Mouse (Mus musculus) spleen, postnatal 36 days (tissue): ENCODE measurements around the gene Ntm.

Experiments used
- DNase-seq, 2 experiments: peaks; one replicate each; pipeline ENCODE4 v3.0.0; 2022; ENCODE audit warnings: low spot score in 2 of 2, mixed read lengths in 1 of 2

Ntm gene

DNA sequence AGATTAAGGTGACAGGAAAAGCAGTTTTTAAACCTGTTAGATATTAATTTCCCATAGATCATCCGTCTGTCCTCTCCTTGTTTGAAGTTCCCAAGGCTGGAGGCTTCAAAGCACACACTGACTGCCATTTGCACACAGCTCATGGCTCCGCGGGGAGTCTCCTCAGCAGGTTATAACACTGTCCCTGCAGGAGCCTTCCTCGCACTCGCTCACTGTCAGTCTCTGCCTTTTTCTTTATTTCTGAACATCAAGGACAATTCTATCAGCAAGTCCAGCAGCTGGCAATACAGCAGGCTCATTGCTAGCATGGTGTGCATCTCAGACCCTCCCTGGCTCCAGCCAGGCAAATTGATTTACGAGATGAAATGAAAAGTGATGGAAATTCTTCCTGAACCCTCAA lies 485.7 kb downstream of the Ntm start:
- no peak for DNase-seq

DNA sequence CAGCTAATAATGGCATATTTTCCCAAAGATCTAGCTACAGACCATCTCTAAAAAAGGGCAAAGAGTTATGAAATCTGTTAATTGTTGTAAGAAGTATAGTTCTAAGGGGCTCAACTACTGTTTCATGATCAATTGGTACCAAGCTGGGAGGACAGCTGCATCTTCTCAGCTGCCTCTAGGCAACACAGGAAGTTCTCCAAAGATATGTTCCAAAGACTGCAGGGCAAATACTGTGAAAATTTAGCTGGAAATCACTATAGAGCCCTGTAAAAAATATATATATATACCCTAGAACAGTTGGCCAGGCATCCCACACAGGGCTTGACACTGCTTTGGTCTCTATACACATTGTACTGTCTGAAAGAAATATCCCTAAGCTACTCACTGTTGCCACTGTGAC lies 489.5 kb downstream of the Ntm start:
- no peak for DNase-seq

DNA sequence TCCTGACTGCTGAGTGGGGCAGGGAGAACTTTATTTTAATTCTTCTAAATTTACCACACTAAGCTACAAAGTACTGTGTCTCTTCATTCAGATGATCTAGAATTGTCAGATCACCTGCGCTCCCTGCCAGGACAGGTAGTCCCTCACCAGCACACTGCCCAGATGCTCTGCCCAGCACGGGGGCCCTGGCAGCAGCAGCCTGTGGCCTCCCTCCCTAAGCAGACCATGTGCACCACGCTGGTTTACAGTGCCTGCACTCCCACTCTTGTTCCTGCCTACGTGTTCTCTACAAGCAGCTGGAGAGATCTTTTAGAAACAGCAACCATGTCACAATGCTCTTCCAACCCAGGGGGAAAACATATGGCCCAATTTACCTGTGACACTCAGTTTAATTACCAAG lies 490.7 kb downstream of the Ntm start:
- DNase-seq: no peak

DNA sequence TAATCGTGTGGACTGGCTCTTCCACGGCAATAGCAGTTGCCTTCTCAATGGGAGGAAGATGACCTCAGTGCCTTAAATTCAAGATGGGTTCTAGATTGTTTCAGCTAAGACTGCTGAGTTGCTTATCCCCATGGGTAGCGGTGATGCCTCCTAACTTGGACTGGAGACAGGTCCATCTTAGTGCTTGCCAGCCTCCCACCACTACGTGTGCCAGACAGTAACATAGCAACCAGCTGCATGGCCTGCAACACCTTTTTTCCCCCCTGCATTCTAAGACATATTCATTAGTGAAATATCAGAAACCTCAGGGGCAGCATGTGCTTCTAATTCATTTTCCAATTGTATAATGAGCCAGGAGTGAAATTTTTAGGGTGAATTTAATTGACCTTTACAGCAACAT lies 498.2 kb downstream of the Ntm start:
- no peak for DNase-seq

DNA sequence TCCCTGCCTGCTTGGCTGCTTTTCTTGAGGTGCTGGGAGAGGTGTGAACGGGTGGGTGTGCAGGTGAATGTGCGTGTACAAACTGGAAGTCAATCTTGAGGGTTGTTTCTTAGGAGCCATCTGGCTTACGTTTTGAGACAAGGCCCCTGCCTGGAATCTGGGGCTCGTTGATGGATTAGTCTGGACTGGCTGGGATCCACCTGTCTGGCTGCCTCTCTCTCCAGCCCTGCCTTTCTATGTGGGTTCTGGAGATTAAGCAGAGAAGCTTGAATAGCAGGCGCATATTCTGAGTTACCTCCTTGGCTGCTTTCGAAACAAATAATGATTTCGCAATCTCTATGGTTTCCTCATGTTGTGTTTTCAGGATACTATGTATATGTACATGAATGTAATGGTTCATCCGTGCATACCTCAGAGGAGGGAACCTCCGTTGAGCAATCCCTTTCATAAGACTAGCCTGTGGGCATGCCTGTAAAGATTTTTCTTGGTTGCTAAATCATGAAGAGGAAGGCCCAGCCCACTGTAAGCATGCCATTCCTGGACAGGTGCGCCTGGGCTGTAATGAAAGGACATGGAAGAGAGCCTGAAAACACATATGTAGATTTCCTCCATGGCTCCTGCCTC lies 499.9 kb downstream of the Ntm start:
- DNase-seq: no peak

DNA sequence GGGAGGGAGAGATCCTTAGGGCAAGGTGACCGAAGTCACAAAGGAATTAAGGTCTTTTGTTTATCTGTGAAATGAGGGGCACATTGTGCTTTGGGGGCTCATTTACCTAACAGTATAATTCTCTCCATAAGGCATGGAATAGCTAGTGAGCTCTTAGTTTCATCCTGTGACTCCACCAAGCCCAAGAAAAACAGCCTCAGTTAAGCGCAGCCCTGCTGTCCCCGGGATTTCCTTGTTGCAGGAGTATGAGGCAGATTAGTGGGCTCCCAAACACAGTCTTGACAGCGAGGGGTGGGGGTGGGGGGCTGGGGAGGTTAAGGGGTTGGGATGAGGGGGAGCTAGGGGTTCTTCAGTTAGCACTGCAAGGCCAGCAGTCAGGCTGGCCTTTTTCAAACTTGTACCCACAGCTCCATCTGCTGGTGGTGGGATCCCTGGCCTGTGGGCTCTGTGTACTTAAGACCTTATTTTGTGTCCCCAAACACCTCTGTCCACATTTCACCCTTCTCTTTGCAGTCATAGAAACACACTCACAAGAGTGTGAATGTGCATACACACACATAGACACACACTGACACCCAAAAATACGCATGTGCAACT lies 504.9 kb downstream of the Ntm start:
- DNase-seq: no peak

DNA sequence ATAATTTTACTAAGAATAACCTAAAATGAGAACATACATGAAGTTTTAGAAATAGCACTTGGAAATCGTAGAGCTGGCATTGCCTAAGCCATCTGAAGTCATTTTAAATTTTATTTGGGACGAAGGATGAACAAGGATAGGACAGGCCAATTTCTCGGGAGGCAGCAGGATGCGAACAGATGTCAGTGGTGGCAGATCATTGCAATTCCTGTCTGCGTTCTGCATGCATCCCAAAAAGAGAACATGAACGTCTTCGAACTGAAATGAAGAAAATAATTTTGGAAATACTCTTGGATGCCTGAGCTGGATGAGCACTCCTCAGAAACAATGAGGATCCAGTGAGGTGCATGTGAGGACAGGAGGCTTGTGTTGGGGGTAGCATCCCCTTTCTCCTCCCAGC lies 506.9 kb downstream of the Ntm start:
- no peak for DNase-seq

DNA sequence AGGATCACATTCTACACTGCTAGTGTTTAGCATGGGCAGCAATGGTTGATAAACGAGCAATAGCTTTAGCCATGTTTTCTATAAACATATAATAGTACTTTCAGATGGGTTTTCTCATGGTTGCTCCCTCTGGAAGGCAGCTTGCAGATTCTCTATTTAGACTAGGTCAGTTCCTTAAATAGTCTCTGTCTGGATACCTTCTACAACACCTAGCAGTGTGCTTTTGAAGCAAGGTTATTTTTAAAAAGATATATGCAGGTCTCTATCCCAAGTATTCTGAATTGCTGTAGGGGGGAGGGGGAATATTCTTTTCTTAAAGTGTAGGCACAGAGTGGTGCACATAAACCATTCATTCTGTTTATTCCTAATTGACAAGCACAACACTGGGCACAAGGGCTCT lies 511.7 kb downstream of the Ntm start:
- no peak for DNase-seq

DNA sequence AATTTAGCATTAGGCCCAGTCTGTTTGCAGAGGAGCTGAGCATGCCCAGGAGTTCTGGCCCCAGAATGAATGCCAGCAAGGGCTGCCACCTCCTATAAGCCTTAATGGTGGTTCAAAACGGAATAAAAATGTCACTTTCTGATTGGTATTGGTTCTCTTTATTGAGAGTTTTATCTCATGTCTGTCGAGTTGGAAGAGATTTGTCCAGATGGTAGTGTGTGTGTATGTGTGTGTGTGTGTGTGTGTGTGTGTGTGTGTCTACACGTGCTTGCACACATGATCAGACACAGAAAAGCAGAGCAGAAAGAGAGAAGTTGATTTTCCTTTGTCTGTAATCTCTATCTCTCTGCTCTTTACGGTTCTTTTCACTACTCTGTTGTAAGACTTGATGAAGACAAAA lies 518.9 kb downstream of the Ntm start:
- no peak for DNase-seq

DNA sequence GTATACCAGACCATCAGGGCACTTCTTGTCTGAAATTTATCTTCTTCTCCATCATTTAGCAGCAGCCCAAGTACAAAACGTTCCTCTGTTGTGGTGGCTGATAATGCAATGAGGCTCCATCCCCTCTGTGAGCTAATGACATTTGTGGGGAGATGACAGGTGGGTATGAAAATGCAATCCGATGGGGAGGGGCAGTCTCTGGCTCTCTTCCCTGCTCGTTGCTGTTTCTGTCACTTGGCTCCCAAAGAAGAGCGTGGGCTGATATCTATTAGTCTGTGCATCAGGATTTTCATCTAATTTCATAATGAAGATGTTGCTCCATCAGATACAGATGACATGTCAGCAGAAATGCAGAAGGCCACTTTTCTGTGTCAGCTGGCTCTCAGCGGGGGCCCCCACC lies 523.5 kb downstream of the Ntm start:
- no peak for DNase-seq

DNA sequence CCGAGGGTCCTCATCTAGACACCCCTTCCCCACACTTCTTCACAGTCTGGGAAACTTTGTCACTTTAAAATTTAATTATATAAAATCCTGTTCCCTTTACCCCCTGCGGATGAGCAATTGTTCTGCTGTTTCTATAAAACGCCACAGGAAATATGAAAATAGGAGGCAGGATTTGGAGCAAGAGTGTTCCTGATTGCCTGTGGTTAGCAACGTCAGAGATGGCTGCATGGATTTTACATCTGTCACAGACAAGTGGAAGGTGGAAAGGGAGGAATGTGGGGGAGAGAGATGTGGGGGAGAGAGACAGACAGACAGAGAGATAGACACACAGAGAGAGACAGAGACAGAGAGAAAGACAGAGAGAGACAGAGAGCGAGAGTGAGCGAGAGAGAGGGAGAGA lies 528.3 kb downstream of the Ntm start:
- no peak for DNase-seq

DNA sequence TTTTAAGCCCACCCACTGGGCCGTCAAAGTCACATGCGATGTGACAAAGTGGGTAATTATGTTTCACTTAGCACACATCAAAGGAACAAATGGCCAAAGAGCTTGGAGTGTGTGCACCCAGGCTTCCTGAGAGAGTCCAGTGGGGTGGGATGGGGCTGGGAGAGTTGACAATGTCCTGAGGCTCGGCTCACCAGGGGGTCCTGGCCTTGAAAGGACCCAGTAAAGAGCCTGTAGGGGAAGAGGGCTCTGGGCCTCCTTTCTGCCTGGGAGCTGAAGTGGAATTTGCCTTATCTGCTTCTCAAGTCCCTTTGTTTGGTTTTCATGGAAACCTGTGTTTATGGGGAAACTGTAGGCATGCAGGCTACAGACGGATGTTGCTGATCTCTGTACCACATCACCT lies 529.0 kb downstream of the Ntm start:
- DNase-seq: no peak

DNA sequence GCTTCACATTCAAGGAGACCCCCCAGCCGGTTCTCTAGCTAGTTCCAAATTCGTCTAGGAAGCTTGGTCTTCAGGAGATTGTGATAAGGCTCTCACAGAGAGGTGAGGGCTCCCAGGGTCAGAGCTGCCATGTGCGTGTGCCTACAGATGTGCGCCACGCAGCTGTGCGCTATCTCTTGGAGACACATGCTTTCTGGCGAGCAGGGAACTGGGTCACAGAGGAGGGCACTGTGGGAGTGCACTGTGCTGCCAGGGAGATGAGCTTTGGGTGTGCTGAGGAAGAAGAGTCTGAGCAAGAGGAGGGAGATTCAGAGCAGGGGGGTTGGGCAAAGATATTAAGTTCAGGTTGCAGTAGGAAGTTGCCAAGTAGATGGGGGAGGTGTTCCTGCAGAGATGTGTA lies 529.8 kb downstream of the Ntm start:
- no peak for DNase-seq

DNA sequence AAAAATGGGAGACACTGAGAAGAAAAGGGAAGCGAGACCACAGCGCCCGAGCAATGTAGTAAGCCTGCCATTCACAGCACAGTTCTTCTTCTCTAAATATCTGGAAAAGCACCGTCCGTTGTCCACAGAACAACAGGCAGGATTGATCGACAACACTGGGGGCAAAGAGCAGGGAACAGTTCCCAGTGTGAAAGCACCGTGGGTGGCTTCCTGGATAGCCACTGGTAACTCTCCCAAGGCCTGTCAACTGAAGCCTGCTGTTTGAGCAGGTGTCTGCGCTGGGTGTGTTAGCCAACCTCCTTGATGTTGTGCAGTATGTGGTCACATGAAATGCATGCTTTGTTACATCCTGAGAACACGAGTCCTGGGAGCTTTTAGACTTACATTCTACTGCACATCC lies 531.4 kb downstream of the Ntm start:
- no peak for DNase-seq

DNA sequence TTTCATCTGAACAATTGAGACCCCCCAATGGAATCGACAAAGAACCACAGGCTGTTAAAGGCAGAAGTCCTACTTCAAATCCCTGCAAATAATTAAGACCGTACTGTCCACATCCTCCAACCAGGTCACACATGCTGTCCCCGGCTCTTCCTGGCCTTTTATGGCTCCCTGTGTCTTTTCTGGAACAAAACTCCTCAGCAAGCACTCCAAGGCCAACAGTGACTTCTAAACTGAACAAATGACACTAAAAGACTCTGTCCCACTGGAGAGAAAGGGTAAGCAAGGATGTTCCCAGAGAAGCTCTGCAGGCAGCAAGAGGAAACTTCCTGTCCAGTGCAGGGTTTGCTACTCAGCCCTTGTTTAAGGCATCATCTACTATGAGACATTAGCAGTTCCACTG lies 532.8 kb downstream of the Ntm start:
- no peak for DNase-seq

DNA sequence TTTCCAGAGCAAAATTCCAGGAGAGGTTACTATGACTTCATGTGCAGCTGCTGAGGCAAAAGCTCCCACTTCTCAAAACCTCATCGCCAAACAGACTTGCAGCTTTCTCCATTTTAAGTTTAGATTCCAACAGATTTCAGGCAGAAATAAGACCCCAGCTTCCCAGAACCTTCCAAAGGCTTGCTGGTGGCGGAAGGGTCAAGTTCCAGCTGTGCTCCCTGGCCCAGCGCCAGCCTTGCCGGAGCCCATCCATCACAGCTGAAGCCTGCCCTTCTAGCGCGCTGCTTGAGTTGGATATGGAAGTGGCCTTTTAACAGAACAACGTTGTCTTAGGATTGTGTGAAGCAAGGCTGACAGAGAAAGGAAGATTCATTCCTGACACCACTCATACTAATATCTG lies 534.6 kb downstream of the Ntm start:
- no peak for DNase-seq

DNA sequence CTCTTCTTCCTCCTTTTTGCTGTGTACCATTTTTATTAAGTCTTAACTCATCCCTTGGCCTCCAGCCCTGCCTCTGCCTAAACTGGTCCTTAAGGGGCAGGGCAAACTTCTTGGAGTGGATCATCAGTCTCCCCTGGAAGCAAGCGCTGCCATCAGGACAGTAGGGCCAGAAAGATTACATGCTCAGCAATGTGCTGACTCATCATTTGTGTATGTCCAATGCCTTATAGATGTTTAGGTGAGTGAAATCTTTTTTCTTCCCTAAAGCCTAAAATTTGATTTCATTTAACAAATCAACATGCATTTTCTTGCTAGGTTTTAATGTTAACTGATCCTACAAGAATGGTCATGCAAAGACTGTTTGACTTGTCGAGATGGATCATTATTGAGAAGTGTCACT lies 536.7 kb downstream of the Ntm start:
- no peak for DNase-seq

DNA sequence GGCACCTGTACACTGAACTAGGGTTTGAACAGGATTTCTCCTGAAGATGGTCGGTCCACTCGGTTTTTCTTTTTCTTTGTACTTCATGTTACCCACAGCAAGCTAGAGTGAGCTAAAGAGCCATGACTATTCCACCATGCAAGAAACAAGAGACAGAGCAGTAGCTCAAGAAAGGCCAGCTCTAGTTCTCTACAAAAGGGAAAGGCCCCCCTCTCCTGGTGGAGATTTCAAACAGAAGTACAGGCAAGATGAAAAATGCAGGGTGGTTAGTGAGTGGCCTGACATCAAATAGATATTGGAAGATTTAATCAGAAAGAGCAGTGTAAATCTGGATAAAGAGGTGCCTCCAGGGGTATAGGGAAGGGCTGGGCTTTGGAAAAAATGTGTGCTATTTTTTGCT lies 547.4 kb downstream of the Ntm start:
- no peak for DNase-seq

DNA sequence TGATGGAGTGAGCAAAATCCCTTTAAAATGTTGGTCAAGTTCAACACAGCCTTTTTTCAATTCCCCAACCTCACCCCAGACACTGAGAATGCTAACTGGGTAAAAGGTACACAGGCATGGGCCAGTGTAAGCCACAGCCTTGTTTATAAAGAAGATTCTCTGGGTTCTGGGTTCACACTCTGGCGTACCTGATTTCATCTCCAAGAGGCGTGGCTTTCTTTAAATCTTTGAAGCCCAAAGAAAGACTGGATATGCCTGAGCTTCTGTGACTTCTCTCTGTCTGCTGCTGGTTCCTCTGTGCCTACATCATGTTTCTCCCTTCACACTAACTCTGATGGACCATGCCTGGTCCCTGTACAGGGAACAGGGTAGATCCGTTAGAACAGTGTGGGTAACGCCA lies 549.8 kb downstream of the Ntm start:
- no peak for DNase-seq

DNA sequence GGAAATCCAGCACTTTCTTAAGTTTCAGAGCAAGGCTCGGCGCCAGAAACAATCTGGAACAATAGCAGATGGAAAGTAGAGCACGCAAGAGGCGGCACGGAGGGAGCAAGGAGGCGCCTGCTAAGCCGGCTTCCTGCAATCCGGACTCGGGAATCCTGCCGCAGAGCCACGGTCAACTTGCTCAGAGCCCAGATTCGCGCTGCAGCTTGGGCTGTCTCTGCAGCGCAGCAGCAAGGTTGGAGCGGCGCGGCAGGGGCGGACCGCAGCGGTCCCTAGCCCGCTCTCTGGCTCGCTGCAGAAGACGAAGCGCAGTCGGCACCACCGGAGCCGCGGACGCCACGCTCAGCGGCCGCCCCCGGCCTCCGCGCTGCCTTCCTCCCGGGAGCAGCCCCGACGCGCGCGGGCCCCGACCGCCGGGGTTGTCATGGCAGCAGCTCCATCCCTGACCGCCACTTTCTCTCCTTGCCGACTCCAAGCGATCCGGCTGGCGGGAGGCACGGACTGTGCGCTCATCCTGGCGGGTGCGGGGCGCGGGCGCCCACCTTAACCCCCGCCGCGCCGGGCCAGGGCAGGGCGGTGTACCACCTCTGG lies 550.7 kb downstream of the Ntm start:
- DNase-seq: no peak

DNA sequence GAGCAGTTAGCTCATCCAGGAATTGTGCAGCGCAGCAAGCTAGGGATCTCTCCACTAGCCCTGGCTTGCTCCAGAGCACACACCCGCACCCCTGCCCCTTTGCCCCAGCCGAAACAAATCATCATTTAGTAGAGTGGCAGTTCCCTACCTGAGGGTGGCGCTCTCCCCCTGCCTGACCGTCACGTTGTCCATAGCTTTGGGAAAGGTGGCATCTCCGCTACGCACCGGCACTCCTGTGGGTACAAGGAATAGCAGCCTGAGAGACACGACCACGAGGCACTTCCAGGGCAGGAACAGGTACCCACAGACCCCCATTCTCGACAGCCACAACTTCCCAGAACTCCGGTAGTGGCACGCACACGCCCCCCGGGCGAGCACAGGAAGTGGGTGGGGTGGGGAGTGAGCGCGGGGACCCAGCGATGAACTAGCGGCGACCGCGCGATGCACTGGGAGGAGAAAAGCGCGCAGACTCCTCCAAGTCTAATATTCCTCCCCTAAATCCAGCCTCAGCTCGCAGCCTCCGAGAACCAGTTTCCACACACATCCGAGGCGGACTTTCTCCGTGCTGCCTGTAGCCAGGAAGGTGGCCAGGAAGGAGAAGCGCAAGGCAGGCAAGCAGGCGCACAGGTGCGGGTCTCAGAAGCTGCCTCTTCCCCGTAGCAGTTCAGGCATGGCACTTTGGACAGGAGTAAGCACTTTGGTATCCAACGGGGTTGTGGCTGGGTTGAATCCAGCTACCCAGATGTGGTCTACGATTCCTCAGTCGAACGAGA lies 551.3 kb downstream of the Ntm start:
- no peak for DNase-seq

DNA sequence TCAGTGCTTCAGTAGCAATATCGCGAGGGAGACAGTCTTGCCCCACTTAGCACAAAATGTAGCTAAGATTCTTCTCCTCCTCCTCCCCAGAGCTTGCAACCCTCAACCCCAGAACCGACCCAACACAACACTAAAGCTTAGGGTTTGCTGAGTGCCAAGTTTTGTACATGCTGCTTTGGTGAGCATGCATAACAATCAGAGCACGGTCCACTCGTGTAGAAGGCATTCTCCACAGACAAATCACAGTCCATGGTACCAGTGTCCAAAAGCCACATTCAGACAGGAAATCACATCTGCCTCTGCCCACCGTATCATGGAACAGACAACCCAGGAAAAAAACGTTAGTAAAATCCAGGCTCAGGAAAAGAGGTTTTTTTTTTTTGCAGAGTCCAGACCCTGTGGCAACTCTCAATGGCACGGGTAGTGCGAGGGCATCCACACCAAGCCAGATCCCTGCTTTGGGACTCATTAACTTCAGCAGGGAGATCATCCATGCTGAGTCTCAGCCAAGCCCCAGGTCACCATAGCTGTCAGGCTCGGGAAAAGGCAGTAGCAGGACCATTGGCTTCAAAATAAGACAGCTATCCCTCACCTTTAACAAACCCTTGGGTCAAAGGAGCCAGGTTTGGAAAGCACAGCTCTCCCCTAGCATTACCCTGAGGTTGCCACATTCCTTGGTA lies 552.1 kb downstream of the Ntm start:
- no peak for DNase-seq

DNA sequence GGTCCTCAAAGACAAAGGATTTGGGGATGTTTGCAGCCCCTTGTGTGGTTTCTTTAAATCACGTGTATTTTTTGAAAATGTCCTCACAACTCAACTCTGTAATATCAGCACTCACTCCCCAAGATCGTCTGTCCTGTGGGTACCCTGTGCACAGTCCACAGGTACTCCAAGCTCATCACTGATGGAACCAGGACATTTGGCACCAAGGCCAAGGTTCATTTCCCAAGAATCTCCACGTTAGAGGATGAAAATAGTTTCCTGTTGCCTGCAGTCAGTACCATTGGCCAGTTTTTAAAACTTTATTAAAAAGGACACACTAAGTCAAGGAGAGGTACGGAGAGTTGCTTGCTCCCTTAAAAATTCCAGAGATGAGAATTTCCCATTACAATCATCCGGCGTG lies 552.7 kb downstream of the Ntm start:
- no peak for DNase-seq
